Mouse (Mus musculus) B cell, adult 2 months (primary cell): Measurements from ENCODE around the gene Pdc.
"Not testable (repeated sequence)": the region's sequence is repeated elsewhere in the genome, so short reads cannot be mapped to it uniquely, and the experiment has no call there.

Experiments
- DNase-seq, 2 experiments: peaks; one replicate each; pipeline ENCODE4 v3.0.0; 2022

Gene Pdc

DNA sequence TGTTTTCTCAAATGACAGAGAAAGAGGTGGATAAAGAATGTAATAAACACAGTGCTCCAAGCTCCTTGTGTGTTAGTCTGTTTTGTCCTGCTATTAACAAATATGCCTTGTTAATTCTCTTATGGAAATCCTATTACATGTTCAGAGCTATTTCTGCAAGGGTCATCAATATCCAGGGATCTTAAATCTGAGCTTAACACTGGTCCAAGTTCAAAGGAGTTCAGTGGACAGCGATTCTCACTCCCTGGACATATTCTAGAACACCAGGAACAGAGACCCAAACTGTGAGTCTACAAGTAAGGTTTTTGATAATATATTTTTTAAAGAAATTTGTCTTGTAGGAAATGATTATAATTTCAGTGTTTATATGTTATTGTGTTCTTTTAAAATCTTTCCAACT is at the start of gene Pdc:
TSS of gene Pdc (plus strand) at position 213 of the 400 bp plus-strand sequence.
- no peak for DNase-seq

DNA sequence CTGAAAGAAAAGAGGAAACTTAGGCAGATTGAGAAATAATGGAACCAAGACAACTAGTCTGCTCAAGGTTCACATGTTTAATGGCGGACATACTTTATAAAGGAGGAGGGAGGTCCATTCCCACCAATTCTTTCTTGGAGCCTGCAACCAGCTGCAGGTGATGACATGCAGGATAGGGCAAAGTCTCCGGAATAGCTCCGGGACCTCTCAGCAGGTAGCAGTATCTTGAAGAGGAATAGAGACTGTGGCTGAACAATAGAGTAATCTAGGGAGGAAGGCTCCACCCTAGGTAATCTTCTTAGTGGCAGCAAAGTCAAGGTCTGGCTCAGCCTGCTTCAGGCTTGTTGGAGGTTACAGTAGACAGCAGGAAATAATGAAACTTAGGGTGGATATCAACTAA is 25.2 kb upstream of the Pdc start:
- DNase-seq, result not testable (repeated sequence)

DNA sequence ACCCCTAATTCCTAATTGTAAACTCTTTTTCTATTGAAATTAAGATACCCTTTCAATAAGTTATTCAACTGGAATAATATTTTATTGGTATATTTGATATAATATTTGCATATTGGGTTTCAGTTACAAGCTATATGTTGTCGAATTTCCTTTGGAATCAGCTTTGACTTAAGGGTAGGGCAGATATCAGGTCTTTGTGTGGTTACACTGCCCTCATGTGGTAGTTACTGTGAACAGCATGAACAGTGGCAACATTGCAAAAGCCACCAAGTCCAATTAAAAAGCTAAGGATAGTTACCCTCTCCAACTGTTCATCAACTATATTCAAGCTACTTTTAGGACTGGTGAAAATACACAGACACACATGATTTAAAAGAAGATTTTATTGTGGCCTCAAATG is 11.6 kb upstream of the Pdc start:
- DNase-seq, result peak; percentile 27 to 28

DNA sequence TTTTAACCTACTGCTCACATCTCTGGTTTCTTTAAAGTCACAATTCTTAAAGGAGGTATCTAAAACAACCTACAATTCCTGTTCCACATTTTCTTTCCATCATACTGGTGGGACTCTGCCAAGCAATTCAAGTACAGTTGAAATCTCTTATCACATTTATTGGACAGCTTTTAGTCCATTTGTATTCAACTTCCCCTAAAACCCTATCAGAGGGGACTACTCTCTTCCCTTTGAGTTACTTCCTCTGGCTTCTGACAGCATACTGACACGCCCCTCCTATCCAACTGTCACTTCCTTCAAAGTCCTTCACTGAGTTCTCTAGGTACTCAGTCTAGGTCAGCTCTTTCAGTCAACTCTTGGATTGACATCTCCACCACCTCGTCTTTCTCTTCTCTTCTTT is 15.9 kb downstream of the Pdc start:
- no peak for DNase-seq

DNA sequence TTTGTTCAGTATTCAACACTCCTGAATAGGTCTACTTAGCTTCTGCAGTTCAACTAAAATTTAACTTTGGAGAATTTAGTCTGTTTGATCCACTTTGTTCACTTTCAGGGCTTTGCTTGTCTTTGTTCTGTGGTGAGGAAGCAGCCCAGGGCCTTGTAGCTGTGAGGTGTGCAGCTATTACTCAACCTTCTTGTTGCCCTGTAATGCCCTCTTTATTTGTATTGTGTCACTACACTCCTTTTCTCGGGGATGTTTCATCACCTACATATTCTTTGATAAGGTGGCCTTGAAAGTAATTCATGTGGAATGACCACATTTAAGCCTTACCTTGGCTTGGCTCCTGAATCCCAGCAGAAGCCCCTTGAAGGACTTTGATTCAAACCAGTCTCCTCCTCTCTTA is 41.6 kb downstream of the Pdc start:
- DNase-seq, result no peak

DNA sequence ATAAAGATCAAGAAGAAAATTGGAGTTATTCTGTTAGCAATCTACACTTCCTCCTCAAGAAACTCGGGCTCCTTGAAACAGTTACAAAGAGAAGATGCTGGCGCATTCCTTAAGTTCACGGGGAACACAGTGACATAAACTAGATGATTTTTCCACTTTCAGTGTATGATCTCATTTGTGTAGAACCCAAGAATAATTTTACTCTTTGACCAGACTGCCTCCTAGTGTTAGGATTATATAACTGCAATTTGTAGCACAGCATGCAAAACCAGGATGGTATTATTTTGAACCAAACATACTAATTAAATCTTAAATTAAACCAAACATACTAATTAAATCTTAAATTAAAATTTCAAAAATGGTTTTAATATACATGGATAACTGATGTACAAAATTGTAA is 53.7 kb downstream of the Pdc start:
- peak in 1 of 2 experiments; percentile 2 for DNase-seq

DNA sequence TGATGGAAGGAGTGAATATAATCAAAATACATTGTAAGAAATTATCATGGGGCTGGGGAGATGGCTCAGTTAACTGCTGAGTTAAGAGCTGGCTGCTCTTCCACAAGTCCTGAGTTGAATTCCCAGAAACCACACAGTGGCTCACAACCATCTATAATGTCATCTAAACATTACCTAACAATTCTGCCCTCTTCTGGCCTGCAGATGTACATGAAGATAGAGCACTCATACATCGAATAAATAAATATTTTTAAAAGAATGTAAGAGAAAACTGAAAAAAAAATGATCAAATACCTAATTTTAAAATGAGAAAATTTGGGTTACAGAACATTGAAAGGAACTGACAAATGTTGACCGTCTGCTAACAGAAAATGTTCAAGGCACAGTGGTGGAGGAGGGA is 55.0 kb downstream of the Pdc start:
- DNase-seq, result no peak
